Mouse (Mus musculus): ENCODE results near the gene Pip5k1c.
A peak's percentile ranks its signal among the peaks of the same experiment; 100 is the strongest.

Pip5k1c gene

GRCm38 (mm10) chr10:81292554-81293333 lies at the start of gene Pip5k1c:
Gene Pip5k1c, plus strand, starts transcription at chr10:81292963.
- peak; percentile 100 for DNase-seq (ENCODE audit: low spot score)

- DNase-seq (ENCODE audit: low spot score) = no peak
Measured at GRCm38 (mm10) chr10:81244146-81244545, 48.6 kb upstream of the Pip5k1c start.

GRCm38 (mm10) chr10:81244595-81244994 lies 48.2 kb upstream of the Pip5k1c start:
- DNase-seq (ENCODE audit: low spot score) = peak; percentile 83

GRCm38 (mm10) chr10:81245166-81245565 lies 47.6 kb upstream of the Pip5k1c start:
- DNase-seq (ENCODE audit: low spot score) = no peak

GRCm38 (mm10) chr10:81247804-81248203 lies 45.0 kb upstream of the Pip5k1c start:
- DNase-seq (ENCODE audit: low spot score) = no peak

- DNase-seq (ENCODE audit: low spot score) = no peak
Measured at GRCm38 (mm10) chr10:81249442-81249841, 43.3 kb upstream of the Pip5k1c start.

GRCm38 (mm10) chr10:81252424-81253419 lies 40.0 kb upstream of the Pip5k1c start, which contains the start of gene Matk:
Gene Matk, plus strand, starts transcription at chr10:81252935.
- DNase-seq (ENCODE audit: low spot score) = peak; percentile 75

- DNase-seq (ENCODE audit: low spot score) = no peak
Measured at GRCm38 (mm10) chr10:81254886-81255285, 37.9 kb upstream of the Pip5k1c start.

- DNase-seq (ENCODE audit: low spot score) = peak; percentile 37
Measured at GRCm38 (mm10) chr10:81257158-81258039, 35.4 kb upstream of the Pip5k1c start.

GRCm38 (mm10) chr10:81259225-81259884 lies 33.4 kb upstream of the Pip5k1c start:
- DNase-seq (ENCODE audit: low spot score) = no peak

- no peak for DNase-seq (ENCODE audit: low spot score)
Measured at GRCm38 (mm10) chr10:81261025-81261424, 31.7 kb upstream of the Pip5k1c start.

GRCm38 (mm10) chr10:81265540-81265939 lies 27.2 kb upstream of the Pip5k1c start:
- no peak for DNase-seq (ENCODE audit: low spot score)

- DNase-seq (ENCODE audit: low spot score) = peak; percentile 99
Measured at GRCm38 (mm10) chr10:81266211-81267105, 26.3 kb upstream of the Pip5k1c start, which contains the start of the genes Mrpl54 and Apba3. Gene Mrpl54, minus strand, starts transcription at chr10:81266934. Gene Apba3, plus strand, starts transcription at chr10:81266960.

- DNase-seq (ENCODE audit: low spot score) = peak; percentile 95
Measured at GRCm38 (mm10) chr10:81268056-81268455, 24.7 kb upstream of the Pip5k1c start.

GRCm38 (mm10) chr10:81268643-81269412 lies 23.9 kb upstream of the Pip5k1c start:
- DNase-seq (ENCODE audit: low spot score) = no peak

GRCm38 (mm10) chr10:81272356-81272755 lies 20.4 kb upstream of the Pip5k1c start:
- no peak for DNase-seq (ENCODE audit: low spot score)

- DNase-seq (ENCODE audit: low spot score) = no peak
Measured at GRCm38 (mm10) chr10:81273842-81274241, 18.9 kb upstream of the Pip5k1c start.

- no peak for DNase-seq (ENCODE audit: low spot score)
Measured at GRCm38 (mm10) chr10:81277676-81278075, 15.1 kb upstream of the Pip5k1c start.

- DNase-seq (ENCODE audit: low spot score) = peak; percentile 52
Measured at GRCm38 (mm10) chr10:81279496-81279895, 13.3 kb upstream of the Pip5k1c start.
